Mouse (Mus musculus): ENCODE measurements around the gene Nrxn1. TPM values are rescaled to one million over a fixed set of nuclear protein-coding genes. Genes with fewer than 3 reads are reported as not detected.

Nrxn1 gene
- polyA plus RNA-seq, 1 experiment from 2014 or later: 109 TPM

GRCm38 (mm10) chr17:90586891-90587290 lies 506.0 kb downstream of the Nrxn1 start:
- Histone ChIP-seq H3K36me3 (0 out of 2 replicates have a peak, but pooled peaks cover 4% of the 10 kb centered on the region), H3K9ac (replicated peaks) (no peak overlapping the region), H3K4me2 (replicated peaks) (no peak overlapping the region), H3K27ac (peak overlapping the region; percentile 26; the same call in 1 of the 2 replicates), H3K27me3 (no peaks in the 10 kb centered on the region), H3K4me3 (replicated peaks) (no peak overlapping the region), H3K4me1 (replicated peaks) (peaks cover 25% of the 10 kb centered on the region), H3K9me3 (no peaks in the 10 kb centered on the region)
- no peak for ATAC-seq

GRCm38 (mm10) chr17:90584666-90585195 lies 508.1 kb downstream of the Nrxn1 start:
- no peak overlapping the region for H3K9ac ChIP-seq (replicated peaks)

GRCm38 (mm10) chr17:90583826-90584534 lies 508.9 kb downstream of the Nrxn1 start:
- no peak overlapping the region for H3K4me2 ChIP-seq (replicated peaks)
- no peak overlapping the region for H3K4me3 ChIP-seq (replicated peaks)
- H3K27me3 ChIP-seq: no peaks in the 10 kb centered on the region
- H3K4me1 ChIP-seq (replicated peaks): peaks cover 25% of the 10 kb centered on the region
- no peaks in the 10 kb centered on the region for H3K9me3 ChIP-seq
- ATAC-seq: no peak
- no peak overlapping the region for H3K9ac ChIP-seq (replicated peaks)
- no peak overlapping the region for H3K27ac ChIP-seq
- 0 out of 2 replicates have a peak, but pooled peaks cover 4% of the 10 kb centered on the region for H3K36me3 ChIP-seq
- 30% methylated on average over 12 of the region's 12 CpGs for WGBS

More at GRCm38 (mm10) chr17:90584666-90585195, 508.1 kb downstream of the Nrxn1 start:
- Histone ChIP-seq H3K27ac (peak overlapping the region; percentile 75), H3K36me3 (0 out of 2 replicates have a peak, but pooled peaks cover 4% of the 10 kb centered on the region), H3K9me3 (no peaks in the 10 kb centered on the region), H3K4me1 (replicated peaks) (peaks cover 25% of the 10 kb centered on the region), H3K27me3 (no peaks in the 10 kb centered on the region), H3K4me2 (replicated peaks) (peak overlapping the region; percentile 29), H3K4me3 (replicated peaks) (no peak overlapping the region)
- ATAC-seq: peak; percentile 92
- WGBS: 15% methylated on average over 8 of the region's 8 CpGs

DNA sequence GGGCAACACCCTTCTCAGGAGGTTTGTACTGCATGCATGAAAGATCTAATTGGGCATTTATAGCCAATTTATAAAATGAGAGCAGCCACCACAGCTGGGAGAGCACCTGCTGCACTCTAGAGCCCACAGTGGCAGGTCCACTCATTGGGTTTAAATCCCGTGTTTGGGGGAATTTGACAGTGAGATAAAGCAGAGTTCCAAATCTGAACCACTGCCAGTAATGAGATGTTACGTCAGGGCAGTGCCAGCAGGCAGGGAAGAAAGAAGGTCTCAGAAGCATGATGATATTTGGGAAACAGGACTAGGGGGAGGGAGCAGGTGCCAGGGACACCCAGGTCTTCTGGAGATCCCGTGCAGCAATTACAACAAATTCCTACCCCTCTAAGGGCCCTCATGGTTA lies 509.7 kb downstream of the Nrxn1 start:
- no peak overlapping the region for H3K27ac ChIP-seq
- H3K4me2 ChIP-seq (replicated peaks): no peak overlapping the region
- no peak overlapping the region for H3K9ac ChIP-seq (replicated peaks)
- no peak overlapping the region for H3K4me3 ChIP-seq (replicated peaks)
- no peaks in the 10 kb centered on the region for H3K9me3 ChIP-seq
- 57% methylated on average over 3 of the region's 3 CpGs for WGBS
- no peaks in the 10 kb centered on the region for H3K27me3 ChIP-seq
- ATAC-seq: no peak
- no peaks in the 10 kb centered on the region for H3K36me3 ChIP-seq
- peaks cover 25% of the 10 kb centered on the region for H3K4me1 ChIP-seq (replicated peaks)

DNA sequence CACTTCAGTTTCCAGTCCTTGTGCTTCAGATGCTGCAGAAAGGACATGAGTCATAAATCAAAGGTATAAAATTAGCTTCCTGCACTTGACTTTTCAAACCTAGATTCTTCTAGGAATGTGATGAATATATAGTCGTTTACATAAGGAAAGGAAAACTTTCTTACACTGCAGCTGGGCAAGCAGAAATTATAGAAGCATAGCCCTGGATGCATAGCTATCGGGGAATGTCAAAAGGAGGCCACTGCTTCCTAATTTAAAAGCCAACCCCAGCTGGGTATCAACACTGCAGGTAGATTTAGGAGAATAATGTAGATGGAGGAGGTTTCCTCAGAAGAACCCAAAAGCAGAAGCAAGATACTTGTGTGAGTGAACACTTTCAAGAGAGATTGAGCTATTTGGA lies 523.0 kb downstream of the Nrxn1 start:
- Histone ChIP-seq H3K4me3 (replicated peaks) (no peak overlapping the region), H3K27me3 (no peaks in the 10 kb centered on the region), H3K36me3 (no peaks in the 10 kb centered on the region), H3K4me2 (replicated peaks) (no peak overlapping the region), H3K27ac (no peak overlapping the region), H3K9me3 (no peaks in the 10 kb centered on the region), H3K9ac (replicated peaks) (no peak overlapping the region), H3K4me1 (replicated peaks) (no peaks in the 10 kb centered on the region)
- ATAC-seq: no peak
- 88% methylated on average over 2 of the region's 2 CpGs for WGBS

- no peaks in the 10 kb centered on the region for H3K27me3 ChIP-seq
- no peak overlapping the region for H3K27ac ChIP-seq
- no peaks in the 10 kb centered on the region for H3K36me3 ChIP-seq
- ATAC-seq: no peak
- no peaks in the 10 kb centered on the region for H3K9me3 ChIP-seq
- H3K4me3 ChIP-seq (replicated peaks): no peak overlapping the region
- no peaks in the 10 kb centered on the region for H3K4me1 ChIP-seq (replicated peaks)
- H3K4me2 ChIP-seq (replicated peaks): no peak overlapping the region
- H3K9ac ChIP-seq (replicated peaks): no peak overlapping the region
- WGBS: 81% methylated on average over 2 of the region's 2 CpGs
These were observed 527.7 kb downstream of the Nrxn1 start for GRCm38 (mm10) chr17:90565186-90565585.

GRCm38 (mm10) chr17:90556376-90556775 lies 536.5 kb downstream of the Nrxn1 start:
- Histone ChIP-seq H3K4me1 (replicated peaks) (no peaks in the 10 kb centered on the region), H3K4me3 (replicated peaks) (no peak overlapping the region), H3K27ac (no peak overlapping the region), H3K36me3 (no peaks in the 10 kb centered on the region), H3K9me3 (no peaks in the 10 kb centered on the region), H3K9ac (replicated peaks) (no peak overlapping the region), H3K4me2 (replicated peaks) (no peak overlapping the region), H3K27me3 (no peaks in the 10 kb centered on the region)
- no peak for ATAC-seq

- Histone ChIP-seq H3K4me1 (replicated peaks) (peaks cover 10% of the 10 kb centered on the region; the same call in 1 of the 2 replicates), H3K4me2 (replicated peaks) (no peak overlapping the region), H3K36me3 (no peaks in the 10 kb centered on the region), H3K27ac (no peak overlapping the region), H3K9ac (replicated peaks) (no peak overlapping the region), H3K27me3 (no peaks in the 10 kb centered on the region), H3K9me3 (no peaks in the 10 kb centered on the region), H3K4me3 (replicated peaks) (no peak overlapping the region)
- no peak for ATAC-seq
- 88% methylated on average over 4 of the region's 4 CpGs for WGBS
These were observed 542.5 kb downstream of the Nrxn1 start for GRCm38 (mm10) chr17:90550415-90550814.

- H3K4me3 ChIP-seq (replicated peaks): no peak overlapping the region
- no peak overlapping the region for H3K4me2 ChIP-seq (replicated peaks)
- H3K27ac ChIP-seq: no peak overlapping the region
- 22% methylated on average over 4 of the region's 4 CpGs for WGBS
- H3K9ac ChIP-seq (replicated peaks): no peak overlapping the region
- no peaks in the 10 kb centered on the region for H3K9me3 ChIP-seq
- no peaks in the 10 kb centered on the region for H3K27me3 ChIP-seq
- H3K4me1 ChIP-seq (replicated peaks): peaks cover 25% of the 10 kb centered on the region
- no peaks in the 10 kb centered on the region for H3K36me3 ChIP-seq
- ATAC-seq: no peak
These were observed 546.1 kb downstream of the Nrxn1 start for GRCm38 (mm10) chr17:90546806-90547205.

GRCm38 (mm10) chr17:90544639-90545259 lies 548.1 kb downstream of the Nrxn1 start:
- H3K4me2 ChIP-seq (replicated peaks): no peak overlapping the region
- H3K9me3 ChIP-seq: no peaks in the 10 kb centered on the region
- no peaks in the 10 kb centered on the region for H3K27me3 ChIP-seq
- H3K36me3 ChIP-seq: no peaks in the 10 kb centered on the region
- WGBS: 53% methylated on average over 8 of the region's 8 CpGs
- peaks cover 25% of the 10 kb centered on the region for H3K4me1 ChIP-seq (replicated peaks)
- H3K4me3 ChIP-seq (replicated peaks): no peak overlapping the region
- ATAC-seq: peak; percentile 63; the same call in 1 of the 2 replicates
- no peak overlapping the region for H3K27ac ChIP-seq
- H3K9ac ChIP-seq (replicated peaks): no peak overlapping the region

GRCm38 (mm10) chr17:90543986-90544638 lies 548.8 kb downstream of the Nrxn1 start:
- no peak overlapping the region for H3K9ac ChIP-seq (replicated peaks)
- no peak overlapping the region for H3K27ac ChIP-seq
- no peak overlapping the region for H3K4me2 ChIP-seq (replicated peaks)
- 38% methylated on average over 4 of the region's 4 CpGs for WGBS
- no peak overlapping the region for H3K4me3 ChIP-seq (replicated peaks)
- no peaks in the 10 kb centered on the region for H3K27me3 ChIP-seq
- H3K4me1 ChIP-seq (replicated peaks): peaks cover 25% of the 10 kb centered on the region
- ATAC-seq: peak; percentile 45
- no peaks in the 10 kb centered on the region for H3K9me3 ChIP-seq
- H3K36me3 ChIP-seq: no peaks in the 10 kb centered on the region

DNA sequence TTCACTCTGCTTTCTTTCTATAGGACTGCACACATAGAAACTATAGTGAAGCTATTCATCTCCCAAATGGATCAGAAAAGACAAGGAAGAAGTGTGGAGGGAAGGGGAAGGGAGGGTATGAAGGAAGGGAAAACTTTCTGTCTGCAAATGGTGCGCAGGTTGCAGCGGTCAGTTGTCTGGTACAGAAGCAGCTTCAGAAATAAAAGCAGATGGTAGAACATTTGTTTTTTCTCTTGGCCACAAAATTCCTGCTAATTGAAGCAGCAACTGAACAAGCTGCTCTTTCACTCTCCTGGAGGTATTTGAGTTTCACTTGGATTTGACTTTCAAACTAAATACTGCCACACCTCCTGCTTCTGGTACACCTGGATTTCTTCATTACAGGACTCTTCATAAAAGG lies 561.4 kb downstream of the Nrxn1 start:
- Histone ChIP-seq H3K36me3 (no peaks in the 10 kb centered on the region), H3K4me3 (replicated peaks) (no peak overlapping the region), H3K4me2 (replicated peaks) (no peak overlapping the region), H3K9me3 (no peaks in the 10 kb centered on the region), H3K9ac (replicated peaks) (no peak overlapping the region), H3K27ac (no peak overlapping the region), H3K27me3 (no peaks in the 10 kb centered on the region), H3K4me1 (replicated peaks) (no peaks in the 10 kb centered on the region)
- 95% methylated on average over 2 of the region's 2 CpGs for WGBS
- no peak for ATAC-seq

Measured in midbrain, embryonic 13.5 days (tissue).